Mouse (Mus musculus): ENCODE results near the gene Atl1. TPM values are rescaled to one million over a fixed set of nuclear protein-coding genes. Genes with fewer than 3 reads are reported as not detected.

Atl1 gene
- total and polyA plus RNA-seq, 3 experiments = 0.50 to 1.0 TPM; not detected in 1

DNA sequence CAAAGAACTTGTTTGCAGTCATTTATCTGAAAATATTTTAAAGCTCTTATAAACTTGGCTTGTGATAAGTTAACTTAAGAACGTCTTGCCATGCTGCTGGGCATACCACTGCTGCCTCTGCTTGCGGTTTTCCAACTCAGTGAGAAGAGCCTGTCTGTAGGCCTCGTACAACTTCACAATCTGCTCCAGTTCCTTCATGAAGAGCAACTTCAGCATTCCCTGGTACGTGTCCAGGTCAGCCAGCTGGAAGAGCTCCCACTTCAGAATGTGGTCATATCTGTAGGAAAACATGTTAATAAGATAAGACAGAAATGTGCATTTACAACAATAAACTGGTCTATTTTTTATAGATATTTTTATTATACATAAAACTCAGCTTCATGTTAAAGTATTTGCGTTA, 73.7 kb downstream of the Atl1 start:
- Histone ChIP-seq H3K4me1 (ENCODE audit: control insufficient read depth in 1 of 2, insufficient read depth in 2 of 2, low read length in 2 of 2) (peaks cover 2 to 4% of the 10 kb centered on the region in 2 experiments; a peak in 3 of 4 replicates), H3K36me3 (ENCODE audit: control insufficient read depth in 1 of 2, insufficient read depth in 2 of 2, low read length in 2 of 2) (peaks cover 14 to 26% of the 10 kb centered on the region in 2 experiments), H3K4me3 (ENCODE audit: control insufficient read depth in 1 of 2, insufficient read depth in 1 of 2, low read depth in 2 of 2, low read length in 2 of 2) (no peak overlapping the region), H3K9me3 (replicated peaks; ENCODE audit: insufficient read depth, low read length) (no peaks in the 10 kb centered on the region), H3K9ac (ENCODE audit: control insufficient read depth, low read depth, low read length, poor library complexity, severe bottlenecking) (no peak overlapping the region), H3K79me2 (ENCODE audit: control insufficient read depth, insufficient read depth, low read length, poor library complexity) (0 out of 2 replicates have a peak, but pooled peaks cover under 1% of the 10 kb centered on the region), H3K27me3 (ENCODE audit: control insufficient read depth in 1 of 2, insufficient read depth in 2 of 2, low read length in 2 of 2) (no peaks in the 10 kb centered on the region), H3K27ac (ENCODE audit: control insufficient read depth, low read depth, low read length) (no peak overlapping the region)
- no peak for DNase-seq (ENCODE audit: low read depth, low spot score)
- TF ChIP-seq SMC3 (IDR thresholded peaks at IDR 0.05; ENCODE audit: low read depth, low read length) = no peak
- TF ChIP-seq KAT2A (conservative IDR thresholded peaks at IDR 0.05; ENCODE audit: low read depth, low read length) = no peak
- no peak for TF ChIP-seq GABPA (IDR thresholded peaks at IDR 0.05; ENCODE audit: low read depth, low read length)
- TF ChIP-seq NELFE (IDR thresholded peaks at IDR 0.05; ENCODE audit: low read depth, low read length) = no peak
- TF ChIP-seq USF1 (IDR thresholded peaks at IDR 0.05; ENCODE audit: low read depth, low read length) = no peak
- no peak for TF ChIP-seq UBTF (IDR thresholded peaks at IDR 0.05; ENCODE audit: borderline replicate concordance, insufficient read depth, low read depth, low read length)
- TF ChIP-seq EP300 (IDR thresholded peaks at IDR 0.05; ENCODE audit: low read depth in 1 of 2, low read length in 2 of 2) = no peak
- no peak for TF ChIP-seq MYC (IDR thresholded peaks at IDR 0.05; ENCODE audit: low read depth, low read length)
- TF ChIP-seq CHD1 (IDR thresholded peaks at IDR 0.05; ENCODE audit: low read depth, low read length) = no peak
- no peak for TF ChIP-seq ETS1 (IDR thresholded peaks at IDR 0.05; ENCODE audit: low read depth, low read length)
- TF ChIP-seq MXI1 (IDR thresholded peaks at IDR 0.05; ENCODE audit: low read depth, low read length) = no peak
- no peak for TF ChIP-seq USF2 (IDR thresholded peaks at IDR 0.05; ENCODE audit: borderline replicate concordance in 1 of 2, insufficient read depth in 1 of 2, low read depth in 1 of 2, low read length in 2 of 2)
- no peak for TF ChIP-seq MEF2A (IDR thresholded peaks at IDR 0.05; ENCODE audit: extremely low read depth, insufficient replicate concordance, low read depth, low read length, poor library complexity, severe bottlenecking)
- no peak for TF ChIP-seq ZNF384 (IDR thresholded peaks at IDR 0.05; ENCODE audit: low read depth, low read length)
- no peak for TF ChIP-seq MAX (IDR thresholded peaks at IDR 0.05; ENCODE audit: low read length)
- no peak for TF ChIP-seq JUND (IDR thresholded peaks at IDR 0.05; ENCODE audit: low read depth, low read length)
- no peak for TF ChIP-seq NRF1 (IDR thresholded peaks at IDR 0.05; ENCODE audit: insufficient read depth, low read depth, low read length, poor library complexity, severe bottlenecking)
- no peak for TF ChIP-seq ZC3H11A (IDR thresholded peaks at IDR 0.05; ENCODE audit: low read depth, low read length)
- no peak for TF ChIP-seq CTCF (IDR thresholded peaks at IDR 0.05 in 2 of 3, conservative IDR thresholded peaks at IDR 0.05 in 1 of 3; ENCODE audit: control insufficient read depth in 1 of 3, insufficient read depth in 1 of 3, low read depth in 2 of 3, low read length in 3 of 3, poor library complexity in 1 of 3, severe bottlenecking in 1 of 3)

DNA sequence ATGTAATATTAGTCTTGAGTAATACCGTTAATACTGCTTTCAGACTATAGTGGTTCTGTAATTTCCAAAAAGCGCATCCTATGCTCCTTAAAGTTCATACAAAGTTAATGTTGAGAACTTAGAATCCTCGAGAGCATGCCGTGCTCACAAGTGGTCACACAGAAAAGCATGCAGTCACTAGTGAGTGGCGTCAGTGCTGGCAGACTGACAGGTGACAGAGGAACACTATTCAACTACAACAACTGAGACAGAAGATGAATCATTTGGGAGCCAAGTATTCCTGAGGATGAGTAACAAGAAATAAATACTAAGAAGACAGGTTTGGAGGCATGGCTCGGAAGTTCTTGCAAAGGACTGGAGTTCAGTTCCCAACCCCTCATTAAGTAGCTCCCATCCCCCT, 74.7 kb downstream of the Atl1 start:
- TF ChIP-seq TBP (IDR thresholded peaks at IDR 0.05; ENCODE audit: low read depth, low read length) (no peak), NRF1 (IDR thresholded peaks at IDR 0.05; ENCODE audit: insufficient read depth, low read depth, low read length, poor library complexity, severe bottlenecking) (no peak), MYB (IDR thresholded peaks at IDR 0.05; ENCODE audit: low read depth, low read length) (no peak), EP300 (IDR thresholded peaks at IDR 0.05; ENCODE audit: low read depth in 1 of 2, low read length in 2 of 2) (no peak), RAD21 (IDR thresholded peaks at IDR 0.05; ENCODE audit: low read depth, low read length) (no peak)
- Histone ChIP-seq H3K79me2 (ENCODE audit: control insufficient read depth, insufficient read depth, low read length, poor library complexity) (0 out of 2 replicates have a peak, but pooled peaks cover 2% of the 10 kb centered on the region), H3K4me1 (ENCODE audit: control insufficient read depth in 1 of 2, insufficient read depth in 2 of 2, low read length in 2 of 2) (peaks cover 3 to 6% of the 10 kb centered on the region in 2 experiments; a peak in 3 of 4 replicates), H3K27ac (ENCODE audit: control insufficient read depth, low read depth, low read length) (no peak overlapping the region), H3K36me3 (ENCODE audit: control insufficient read depth in 1 of 2, insufficient read depth in 2 of 2, low read length in 2 of 2) (peaks cover 19 to 31% of the 10 kb centered on the region in 2 experiments), H3K9me3 (replicated peaks; ENCODE audit: insufficient read depth, low read length) (no peaks in the 10 kb centered on the region), H3K27me3 (ENCODE audit: control insufficient read depth in 1 of 2, insufficient read depth in 2 of 2, low read length in 2 of 2) (no peaks in the 10 kb centered on the region), H3K4me3 (ENCODE audit: control insufficient read depth in 1 of 2, insufficient read depth in 1 of 2, low read depth in 2 of 2, low read length in 2 of 2) (no peak overlapping the region), H3K9ac (ENCODE audit: control insufficient read depth, low read depth, low read length, poor library complexity, severe bottlenecking) (no peak overlapping the region)
- no peak for DNase-seq (ENCODE audit: low read depth, low spot score)
